Mouse (Mus musculus): ENCODE results near the gene Fndc3b. TPM values are rescaled to one million over a fixed set of nuclear protein-coding genes. Genes with fewer than 3 reads are reported as not detected.

Gene Fndc3b
- total and polyA plus RNA-seq, 3 experiments: 0.03 to 0.05 (median 0.04) TPM

GRCm38 (mm10) chr3:27456514-27456913 lies 254.6 kb downstream of the Fndc3b start:
- TF ChIP-seq CTCF (conservative IDR thresholded peaks at IDR 0.05 in 1 of 2, IDR thresholded peaks at IDR 0.05 in 1 of 2; ENCODE audit: low read depth in 2 of 2, low read length in 2 of 2): no peak
- no peak for TF ChIP-seq IRF4 (IDR thresholded peaks at IDR 0.05; ENCODE audit: low read depth, low read length)
- no peak for TF ChIP-seq E2F4 (IDR thresholded peaks at IDR 0.05; ENCODE audit: insufficient replicate concordance, low read depth, low read length)
- no peak for TF ChIP-seq CHD2 (IDR thresholded peaks at IDR 0.05; ENCODE audit: low read length)
- no peak for TF ChIP-seq MYC (IDR thresholded peaks at IDR 0.05; ENCODE audit: low read depth, low read length)
- TF ChIP-seq ELF1 (IDR thresholded peaks at IDR 0.05; ENCODE audit: low read depth, low read length): no peak
- TF ChIP-seq MEF2A (IDR thresholded peaks at IDR 0.05; ENCODE audit: borderline replicate concordance, low read depth, low read length): no peak
- no peak for TF ChIP-seq KAT2A (IDR thresholded peaks at IDR 0.05; ENCODE audit: insufficient replicate concordance, low read length)
- TF ChIP-seq JUND (conservative IDR thresholded peaks at IDR 0.05; ENCODE audit: low read depth, low read length): no peak
- in situ Hi-C loops (cut with MboI; ENCODE audit: low pct_ligation_motif_present, low pct_unique_long_range_greater_than_20kb, low sequenced_read_pairs): loop anchor here (25.0 kb wide), 1 partner anchor 194 kb away; no protein-coding TSS in a partner anchor

GRCm38 (mm10) chr3:27454402-27455195 lies 256.5 kb downstream of the Fndc3b start:
- H3K9ac ChIP-seq (ENCODE audit: insufficient read depth, low read depth): no peak overlapping the region
- no peak for TF ChIP-seq IRF4 (IDR thresholded peaks at IDR 0.05; ENCODE audit: low read depth, low read length)
- TF ChIP-seq TBP (conservative IDR thresholded peaks at IDR 0.05; ENCODE audit: low read depth, low read length): no peak
- no peak for TF ChIP-seq CTCF (conservative IDR thresholded peaks at IDR 0.05 in 1 of 2, IDR thresholded peaks at IDR 0.05 in 1 of 2; ENCODE audit: low read depth in 2 of 2, low read length in 2 of 2)
- no peak for TF ChIP-seq POLR2AphosphoS2 (IDR thresholded peaks at IDR 0.05; ENCODE audit: low read depth, low read length)
- TF ChIP-seq HCFC1 (IDR thresholded peaks at IDR 0.05; ENCODE audit: low read depth, low read length): no peak
- no peak for TF ChIP-seq USF2 (conservative IDR thresholded peaks at IDR 0.05; ENCODE audit: low read depth, low read length)
- no peak for TF ChIP-seq POLR2A (IDR thresholded peaks at IDR 0.05; ENCODE audit: low read depth, low read length)
- no peak for TF ChIP-seq MEF2A (IDR thresholded peaks at IDR 0.05; ENCODE audit: borderline replicate concordance, low read depth, low read length)
- TF ChIP-seq CHD2 (IDR thresholded peaks at IDR 0.05; ENCODE audit: low read length): no peak
- TF ChIP-seq MYC (IDR thresholded peaks at IDR 0.05; ENCODE audit: low read depth, low read length): no peak
- TF ChIP-seq JUN (IDR thresholded peaks at IDR 0.05; ENCODE audit: insufficient read depth, low read depth, low read length): no peak
- TF ChIP-seq KAT2A (IDR thresholded peaks at IDR 0.05; ENCODE audit: insufficient replicate concordance, low read length): no peak
- TF ChIP-seq SMC3 (IDR thresholded peaks at IDR 0.05; ENCODE audit: low read depth, low read length): no peak
- no peak for TF ChIP-seq JUND (conservative IDR thresholded peaks at IDR 0.05; ENCODE audit: low read depth, low read length)
- H3K4me3 ChIP-seq (replicated peaks in 1 of 3; ENCODE audit: low read depth in 2 of 3, low read length in 2 of 3, poor library complexity in 1 of 3): no peak overlapping the region
- H3K4me1 ChIP-seq (ENCODE audit: control insufficient read depth in 1 of 2, insufficient read depth in 2 of 2): peaks cover 10 to 25% of the 10 kb centered on the region in 2 experiments
- no peaks in the 10 kb centered on the region for H3K27me3 ChIP-seq (replicated peaks)
- H3K27ac ChIP-seq (ENCODE audit: insufficient read depth, low read depth): no peak overlapping the region
- dilution Hi-C loops (cut with MboI; ENCODE audit: extremely low pct_ligation_motif_present, extremely low pct_unique_long_range_greater_than_20kb, low sequenced_read_pairs): no loop called here
- H3K79me2 ChIP-seq (replicated peaks; ENCODE audit: control insufficient read depth, extremely low read depth, insufficient read depth, poor library complexity, severe bottlenecking): no peaks in the 10 kb centered on the region
- no peak for DNase-seq (ENCODE audit: extremely low read depth)
- no peak overlapping the region for H3K4me2 ChIP-seq (ENCODE audit: insufficient read depth, low read depth, poor library complexity, severe bottlenecking)
- no peaks in the 10 kb centered on the region for H3K36me3 ChIP-seq (replicated peaks in 1 of 2; ENCODE audit: control insufficient read depth in 1 of 2, insufficient read depth in 1 of 2, low read length in 1 of 2)
- no peaks in the 10 kb centered on the region for H3K9me3 ChIP-seq (replicated peaks; ENCODE audit: low read length)
- in situ Hi-C loops (cut with MboI; ENCODE audit: low pct_ligation_motif_present, low pct_unique_long_range_greater_than_20kb, low sequenced_read_pairs): loop anchor here (25.0 kb wide), 1 partner anchor 192 kb away; no protein-coding TSS in a partner anchor

More at GRCm38 (mm10) chr3:27456514-27456913, 254.6 kb downstream of the Fndc3b start:
- Histone ChIP-seq H3K27ac (ENCODE audit: insufficient read depth, low read depth) (no peak overlapping the region), H3K9me3 (replicated peaks; ENCODE audit: low read length) (no peaks in the 10 kb centered on the region), H3K4me1 (ENCODE audit: control insufficient read depth in 1 of 2, insufficient read depth in 2 of 2) (peaks cover 12 to 25% of the 10 kb centered on the region in 2 experiments), H3K79me2 (replicated peaks; ENCODE audit: control insufficient read depth, extremely low read depth, insufficient read depth, poor library complexity, severe bottlenecking) (no peaks in the 10 kb centered on the region), H3K4me3 (replicated peaks in 1 of 3; ENCODE audit: low read depth in 2 of 3, low read length in 2 of 3, poor library complexity in 1 of 3) (peak overlapping the region in 1 of 3 experiments; percentile 5), H3K4me2 (ENCODE audit: insufficient read depth, low read depth, poor library complexity, severe bottlenecking) (no peak overlapping the region), H3K27me3 (replicated peaks) (no peaks in the 10 kb centered on the region), H3K36me3 (replicated peaks in 1 of 2; ENCODE audit: control insufficient read depth in 1 of 2, insufficient read depth in 1 of 2, low read length in 1 of 2) (no peaks in the 10 kb centered on the region), H3K9ac (ENCODE audit: insufficient read depth, low read depth) (no peak overlapping the region)
- dilution Hi-C loops (cut with MboI; ENCODE audit: extremely low pct_ligation_motif_present, extremely low pct_unique_long_range_greater_than_20kb, low sequenced_read_pairs): no loop called here
- no peak for DNase-seq (ENCODE audit: extremely low read depth)
